Mouse (Mus musculus) left cerebral cortex, postnatal 10 days (tissue): ENCODE measurements at regions not wholly inside any gene's neighbourhood (a gene's known extent, or its start where the extent isn't known, plus 50 kb on each side); places are given as distances from the start of the nearest gene placed in this dataset.

Experiments used
- DNase-seq, 2 experiments: peaks; one replicate each; pipeline ENCODE4 v3.0.0; 2021 to 2022; ENCODE audit warnings: low spot score in 2 of 2, mixed read lengths in 1 of 2; ENCODE audit errors: extremely low spot score in 1 of 2
- intact Hi-C: fragments of 180-260 bp; cut with DNase I; formaldehyde crosslinking; loops from one replicate; pipeline ENCODE4 v1.15.1; 2025

DNA sequence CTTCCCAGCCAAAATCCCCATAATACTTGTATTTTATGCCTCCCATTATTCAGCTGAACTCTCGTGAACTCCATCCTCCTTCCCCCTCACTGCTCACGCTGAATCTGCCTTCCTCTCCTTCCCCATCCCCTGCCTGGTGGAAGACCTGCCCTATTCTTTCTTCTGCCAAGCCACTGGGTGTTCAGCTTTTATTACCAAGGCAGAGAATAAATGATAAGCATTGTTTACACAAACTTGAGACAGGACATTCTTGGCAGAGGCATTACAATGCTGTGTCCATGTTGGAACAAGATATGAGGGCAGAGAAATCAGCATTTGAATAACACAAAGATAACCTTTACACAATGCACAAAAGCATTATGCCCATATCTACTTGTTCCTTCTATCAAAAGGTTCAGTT lies 80.2 kb downstream of the Dhrs2 start:
- DNase-seq = no peak
- intact Hi-C loops = no loop called here

DNA sequence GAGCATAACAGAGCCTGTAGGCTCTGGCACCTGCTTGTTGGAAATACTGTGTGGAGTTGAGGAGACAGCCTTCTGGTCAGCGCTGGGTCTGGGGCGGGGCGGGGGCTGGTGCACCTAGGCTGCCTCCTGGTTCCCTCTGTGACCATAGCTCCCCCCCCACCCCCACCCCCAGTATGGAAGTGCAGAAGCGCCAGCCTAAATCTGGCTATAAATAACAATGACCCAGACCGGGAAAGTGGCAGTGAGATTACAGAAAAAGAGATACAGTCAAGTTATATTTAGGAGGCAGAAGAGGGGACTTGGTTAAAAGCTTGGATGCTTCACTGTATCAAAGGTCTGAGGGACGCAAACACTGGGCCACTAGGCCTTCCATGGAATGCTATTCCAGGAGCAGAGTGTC lies 91.8 kb downstream of the Dhrs2 start:
- intact Hi-C loops = no loop called here
- no peak for DNase-seq

DNA sequence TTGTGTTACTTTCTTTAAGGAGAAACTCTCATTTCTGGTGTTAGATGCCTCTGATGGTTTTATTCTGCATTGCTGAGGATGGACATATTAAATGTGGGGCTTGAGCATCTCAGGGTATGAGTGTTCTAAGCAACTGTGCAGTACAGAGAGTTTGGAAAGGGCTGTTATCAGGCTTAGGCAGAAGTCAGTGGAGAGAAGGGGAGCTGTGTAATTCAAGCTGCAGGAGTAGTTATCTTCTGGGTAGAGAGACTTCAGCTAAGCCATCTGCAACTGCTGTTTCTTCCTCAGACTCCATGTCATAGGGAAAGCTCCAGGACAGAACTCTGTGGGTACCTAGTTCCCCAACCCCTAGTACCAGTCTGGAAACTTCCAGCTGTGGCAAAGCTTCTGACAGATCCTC lies 102.1 kb downstream of the Dhrs2 start:
- intact Hi-C loops = no loop called here
- DNase-seq = no peak

DNA sequence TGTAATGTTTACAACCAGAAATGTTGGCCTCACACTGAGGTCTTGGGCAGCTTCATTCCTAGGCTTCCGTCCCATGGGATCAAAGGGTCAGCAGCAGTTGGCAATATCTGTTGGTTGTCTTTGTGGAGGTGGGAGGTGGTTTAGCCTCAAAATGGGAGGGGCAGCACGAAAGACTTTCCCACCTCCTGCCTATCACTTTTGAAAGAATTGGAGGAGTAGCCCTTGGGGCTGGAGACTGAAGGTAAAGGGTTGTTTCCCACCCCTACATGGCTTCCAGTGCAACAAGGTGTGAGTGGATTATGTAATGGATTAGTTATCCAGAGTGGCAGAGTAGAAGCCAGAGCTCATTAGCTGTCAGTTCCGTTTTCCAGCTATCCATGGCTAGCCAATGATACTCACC lies 102.5 kb downstream of the Dhrs2 start:
- intact Hi-C loops = no loop called here
- no peak for DNase-seq

DNA sequence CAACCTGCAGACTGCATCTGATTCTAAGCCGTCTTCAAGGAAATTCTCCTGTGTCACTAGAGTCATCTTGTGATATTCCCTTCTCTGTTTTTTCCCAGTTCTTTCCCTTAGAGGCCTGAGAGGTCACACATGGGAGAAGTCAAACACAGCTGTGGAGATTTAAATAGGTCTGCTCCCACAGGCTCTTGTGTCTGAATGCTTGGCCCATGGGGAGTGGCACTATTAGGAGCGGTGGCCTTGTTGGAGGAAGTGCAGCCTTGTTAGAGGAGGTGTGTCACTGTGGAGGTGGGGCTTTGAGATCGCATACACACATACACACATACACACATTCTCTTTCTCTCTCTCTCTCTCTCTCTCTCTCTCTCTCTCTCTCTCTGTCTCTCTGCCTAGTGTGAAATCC lies 112.0 kb downstream of the Dhrs2 start:
- no peak for DNase-seq
- intact Hi-C loops = no loop called here

DNA sequence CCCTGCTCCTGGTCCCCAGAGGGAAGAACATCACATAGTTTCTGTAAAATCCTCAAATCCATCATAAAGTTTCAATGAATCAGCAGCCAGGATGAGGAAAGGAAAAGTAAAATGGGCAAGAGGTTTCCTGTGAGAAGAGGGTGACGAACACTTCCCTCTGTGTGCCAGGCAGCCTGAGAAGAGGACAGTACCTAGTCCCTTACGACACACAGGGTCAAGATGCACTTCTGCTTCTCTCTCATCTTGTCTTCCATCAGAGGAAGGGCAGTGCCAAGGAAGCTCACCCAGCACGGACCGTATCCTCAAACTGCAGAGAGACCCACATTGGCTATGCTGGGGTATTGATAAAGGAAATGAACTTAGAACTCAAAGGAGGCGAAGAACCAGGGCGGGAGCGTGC lies 112.5 kb downstream of the Dhrs2 start:
- intact Hi-C loops = no loop called here
- DNase-seq = no peak

DNA sequence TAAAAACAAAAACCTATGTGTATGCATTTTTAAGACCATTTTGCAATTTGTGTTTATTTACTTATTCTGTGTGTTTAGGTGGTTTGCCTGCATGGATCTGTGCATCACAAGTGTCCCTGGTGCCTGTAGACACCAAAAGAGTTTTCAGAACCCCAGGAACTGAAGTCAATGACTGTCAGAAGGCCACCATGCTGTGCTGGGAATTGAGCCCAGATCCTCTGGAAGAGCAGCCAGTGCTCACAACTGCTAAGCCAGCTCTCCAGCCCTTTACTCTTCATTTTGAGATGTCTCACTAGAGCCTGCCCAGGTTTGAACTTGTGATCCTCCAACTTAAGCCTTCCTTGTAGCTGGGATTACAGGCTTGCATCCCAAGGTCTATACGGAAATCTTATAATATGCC lies 113.8 kb downstream of the Dhrs2 start:
- DNase-seq = no peak
- intact Hi-C loops = no loop called here

DNA sequence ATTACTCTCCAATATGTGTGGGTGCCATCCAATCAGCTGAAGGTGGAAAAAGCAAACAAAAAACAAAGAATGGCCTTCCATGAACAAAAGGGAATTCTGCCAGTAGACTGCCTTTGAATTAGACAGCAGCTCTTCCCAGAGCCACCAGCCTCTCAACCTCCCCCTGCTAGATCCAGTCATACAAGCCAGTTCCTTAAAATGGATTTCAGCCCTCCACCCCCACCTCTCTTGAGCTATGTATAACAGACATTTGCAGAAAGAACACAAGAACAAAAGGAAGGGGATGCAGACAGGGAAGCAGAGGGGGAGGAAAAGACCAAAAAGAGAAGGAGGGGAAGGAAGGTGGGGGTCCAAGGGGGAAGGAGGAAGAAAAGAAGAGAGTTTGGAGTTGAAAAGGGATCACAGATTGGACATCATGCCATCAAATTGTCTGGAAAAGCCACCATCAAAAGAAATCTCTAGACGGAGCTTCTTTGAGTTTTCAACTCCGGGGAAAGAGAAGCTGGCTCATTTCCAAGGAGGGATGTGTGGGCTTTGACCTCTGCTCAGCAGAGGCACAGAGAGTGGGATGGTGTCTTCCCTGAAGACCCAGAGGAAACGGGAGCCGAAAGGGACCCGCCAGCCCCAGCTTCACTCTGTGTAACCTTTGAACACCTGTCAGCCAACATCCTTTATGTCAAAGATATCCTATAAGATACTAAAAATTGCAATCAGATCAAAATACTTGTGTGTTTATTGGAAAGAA lies 114.8 kb downstream of the Dhrs2 start:
- intact Hi-C loops = no loop called here

DNA sequence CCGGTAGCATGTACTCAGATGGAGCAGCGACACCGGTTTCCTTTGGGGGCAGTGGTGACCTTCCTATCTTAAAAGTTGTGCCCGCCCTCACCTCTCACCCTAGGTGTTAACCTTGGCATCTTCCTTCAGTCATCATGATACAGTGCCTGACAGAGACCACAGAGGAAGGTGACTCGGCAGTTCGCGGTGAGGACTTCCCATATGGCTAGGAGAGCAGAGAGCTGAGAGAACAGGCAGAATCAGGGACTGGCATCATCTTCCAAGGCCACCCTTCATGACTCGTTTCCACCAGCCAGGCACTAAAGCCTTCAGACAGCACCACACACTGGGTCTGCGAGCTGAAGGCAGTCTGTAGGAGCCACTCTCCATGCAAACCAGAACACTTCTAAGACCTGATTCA lies 116.2 kb downstream of the Dhrs2 start:
- intact Hi-C loops = no loop called here
- DNase-seq = no peak

More for the DNA sequence above, 114.8 kb downstream of the Dhrs2 start:
- DNase-seq = no peak

DNA sequence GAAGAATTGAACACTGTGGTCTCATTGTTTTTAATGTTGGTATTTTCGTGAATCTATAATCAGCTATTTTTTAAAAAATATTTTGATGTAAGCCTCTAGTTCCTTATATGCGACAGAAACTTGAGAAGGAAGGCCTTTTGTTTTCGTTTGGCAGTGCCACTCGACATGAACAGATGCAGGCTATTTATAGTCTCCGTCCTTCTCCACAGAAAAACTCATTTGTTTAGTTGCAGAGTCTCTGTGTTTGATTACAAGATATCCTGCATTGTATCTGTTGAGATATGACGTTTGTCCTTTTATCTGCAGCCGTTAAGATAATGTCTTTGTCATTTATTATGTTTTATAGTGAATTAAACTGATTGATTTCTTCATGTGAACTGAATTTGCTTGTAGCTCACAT lies 116.7 kb downstream of the Dhrs2 start:
- intact Hi-C loops = no loop called here
- DNase-seq = no peak

DNA sequence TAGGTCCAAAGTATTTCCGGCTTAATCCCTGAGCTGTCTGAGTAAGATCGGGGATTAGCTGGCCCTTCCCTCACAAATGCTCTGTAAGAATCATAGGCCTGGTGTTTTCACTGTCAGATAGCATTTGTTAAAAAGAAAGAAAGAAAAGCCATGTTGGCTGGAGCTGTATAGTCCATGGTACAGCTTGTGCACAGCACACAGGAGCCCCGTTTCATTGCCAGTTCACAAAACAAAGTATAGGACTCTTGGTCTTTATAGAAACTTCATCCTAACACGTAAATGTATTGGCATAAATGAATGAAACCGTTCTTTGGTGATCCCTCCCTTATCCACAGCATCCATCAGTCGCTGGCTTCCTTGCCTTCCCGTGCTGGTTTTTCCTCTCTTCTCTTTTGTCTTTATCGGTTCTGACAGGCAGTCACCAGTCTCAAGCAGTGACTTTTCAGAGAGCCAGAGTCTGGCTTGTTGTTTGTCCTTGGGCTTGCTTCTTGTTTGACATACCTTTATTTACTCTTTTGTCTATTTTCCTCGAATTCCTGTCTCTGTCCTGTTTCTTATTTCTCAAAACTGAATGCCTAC lies 117.3 kb downstream of the Dhrs2 start:
- DNase-seq = no peak
- intact Hi-C loops = no loop called here

DNA sequence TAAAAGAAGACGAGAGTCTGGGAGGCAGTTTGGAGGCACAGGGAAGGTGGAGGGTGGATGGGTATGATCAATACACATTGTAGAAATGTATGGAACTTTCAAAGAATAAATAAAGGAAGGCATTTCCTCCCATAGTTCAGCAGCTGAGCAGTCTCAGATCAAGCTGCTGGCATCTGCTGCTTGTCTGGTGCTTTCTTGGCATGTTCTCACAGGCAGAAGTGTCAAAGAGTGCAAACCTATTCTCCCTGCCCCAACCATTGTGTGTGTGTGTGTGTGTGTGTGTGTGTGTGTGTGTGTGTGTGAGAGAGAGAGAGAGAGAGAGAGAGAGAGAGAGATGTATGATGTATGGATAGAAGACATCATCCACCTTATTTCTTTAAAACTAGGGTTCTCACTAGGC lies 121.5 kb downstream of the Dhrs2 start:
- no peak for DNase-seq
- intact Hi-C loops = no loop called here

DNA sequence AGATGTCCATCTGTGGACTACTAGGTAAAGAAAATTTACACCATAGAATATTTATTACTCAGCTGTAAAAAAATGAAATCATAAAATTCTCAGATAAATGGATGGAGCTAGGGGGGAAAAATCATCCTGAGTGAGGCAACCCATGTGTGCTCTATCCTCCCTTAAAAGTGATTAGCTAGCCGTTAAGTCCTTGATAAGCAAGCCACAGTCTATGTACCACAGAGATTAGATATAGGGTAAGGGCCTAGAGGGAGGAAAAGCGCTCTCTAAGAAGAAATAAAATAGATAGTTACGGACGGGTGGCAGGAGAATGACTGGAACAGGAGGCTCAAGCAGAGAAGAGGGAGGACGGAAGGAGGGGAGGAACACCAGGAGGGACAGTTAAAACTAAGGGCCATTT lies 122.1 kb downstream of the Dhrs2 start:
- intact Hi-C loops = no loop called here

DNA sequence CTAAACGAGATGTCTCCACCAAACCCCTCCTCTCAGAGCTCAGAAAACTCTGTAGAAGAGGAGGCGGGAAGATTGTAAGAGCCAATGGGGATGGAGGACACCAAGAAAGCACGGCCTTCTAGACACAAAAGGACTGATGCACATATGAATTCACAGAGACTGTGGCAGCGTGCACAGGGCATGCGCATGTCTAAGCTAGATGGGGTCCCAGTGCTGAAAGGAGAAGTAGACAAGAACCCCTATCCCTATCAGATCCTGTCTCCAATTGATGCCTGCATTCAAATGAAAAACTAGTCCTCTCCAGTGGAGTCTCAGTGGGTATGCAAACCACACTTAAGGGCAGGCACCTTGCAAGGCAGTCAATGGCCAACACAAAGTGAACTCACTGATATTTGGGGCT lies 123.3 kb downstream of the Dhrs2 start:
- intact Hi-C loops = no loop called here
- no peak for DNase-seq

More for the DNA sequence above, 122.1 kb downstream of the Dhrs2 start:
- DNase-seq = no peak

DNA sequence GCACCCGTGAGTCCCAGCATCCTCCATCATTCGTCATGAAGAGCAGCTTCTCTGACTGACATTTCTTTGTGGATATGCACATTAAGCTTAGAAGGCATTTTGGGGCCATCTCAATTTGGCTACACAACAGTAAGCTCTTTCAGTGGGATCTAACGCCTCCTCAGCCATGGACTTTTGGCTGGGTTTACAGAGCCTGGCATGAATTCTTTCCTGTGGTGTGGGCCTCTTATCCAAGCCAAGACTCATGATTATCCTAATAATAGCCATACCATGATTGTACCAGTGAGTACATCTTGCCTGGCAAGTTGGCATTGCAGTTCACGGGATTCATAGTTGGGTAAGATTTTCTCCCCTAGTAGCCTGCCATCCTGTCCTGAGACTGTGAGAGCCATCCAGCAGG lies 126.3 kb downstream of the Dhrs2 start:
- intact Hi-C loops = no loop called here
- DNase-seq = no peak

DNA sequence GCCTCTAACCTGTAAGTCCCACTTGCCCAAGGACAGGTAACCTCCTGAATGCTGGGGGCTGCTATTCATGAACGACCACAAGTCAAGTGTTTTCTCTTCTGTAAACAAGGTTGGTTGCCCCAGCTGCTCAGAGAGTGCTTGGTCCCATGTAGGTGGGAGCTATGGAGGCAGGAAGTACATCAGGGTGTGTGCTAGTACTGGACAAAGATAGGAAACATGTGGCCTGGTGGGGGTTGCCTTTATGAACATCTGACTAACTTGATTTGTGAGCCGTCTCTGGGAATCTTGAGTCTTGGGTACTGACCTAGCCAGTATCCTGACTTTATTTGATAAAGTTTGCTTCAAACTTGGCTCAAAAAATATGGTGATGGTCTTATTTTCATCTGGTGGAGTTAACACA lies 121.3 kb upstream of the Dhrs4 start:
- no peak for DNase-seq

DNA sequence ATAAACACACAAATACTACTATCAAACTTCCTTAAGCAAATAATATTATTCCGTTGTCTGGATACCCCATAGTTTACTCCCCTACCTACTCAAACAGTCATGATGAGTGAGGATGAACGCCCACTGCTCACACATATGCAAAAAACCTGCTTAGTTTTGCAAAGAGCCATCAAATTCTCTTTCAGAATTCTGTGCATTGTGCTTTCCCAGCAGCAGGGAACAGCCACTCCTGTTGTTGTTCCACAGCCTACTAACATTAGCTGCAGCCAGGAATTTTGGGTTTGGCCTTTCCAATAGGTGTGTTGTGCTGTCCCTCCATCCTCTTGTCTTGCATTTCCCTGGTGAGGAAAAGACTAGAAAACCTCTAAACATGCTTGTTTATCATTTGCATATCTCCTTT lies 120.1 kb upstream of the Dhrs4 start:
- intact Hi-C loops = no loop called here
- DNase-seq = no peak

More for the DNA sequence above, 121.3 kb upstream of the Dhrs4 start:
- intact Hi-C loops = no loop called here

DNA sequence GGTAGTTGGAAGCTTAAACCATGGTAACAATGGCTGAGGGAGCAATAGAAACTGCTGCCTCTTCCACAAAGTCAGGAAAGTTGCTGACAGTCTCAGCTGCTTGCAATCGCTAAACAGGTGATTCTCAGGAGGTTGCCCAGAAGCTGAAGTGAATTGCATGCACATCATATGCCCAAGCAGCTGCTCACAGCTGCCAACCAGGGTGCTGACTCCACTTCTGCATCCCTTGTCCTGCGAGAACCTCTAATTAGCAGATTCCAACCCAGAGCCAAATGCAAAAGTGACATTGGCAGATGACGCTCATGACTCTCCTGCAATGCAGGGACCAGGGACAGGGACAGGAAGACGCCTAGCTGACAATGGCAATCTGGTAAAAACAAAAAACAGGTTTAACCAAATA lies 116.2 kb upstream of the Dhrs4 start:
- intact Hi-C loops = no loop called here

DNA sequence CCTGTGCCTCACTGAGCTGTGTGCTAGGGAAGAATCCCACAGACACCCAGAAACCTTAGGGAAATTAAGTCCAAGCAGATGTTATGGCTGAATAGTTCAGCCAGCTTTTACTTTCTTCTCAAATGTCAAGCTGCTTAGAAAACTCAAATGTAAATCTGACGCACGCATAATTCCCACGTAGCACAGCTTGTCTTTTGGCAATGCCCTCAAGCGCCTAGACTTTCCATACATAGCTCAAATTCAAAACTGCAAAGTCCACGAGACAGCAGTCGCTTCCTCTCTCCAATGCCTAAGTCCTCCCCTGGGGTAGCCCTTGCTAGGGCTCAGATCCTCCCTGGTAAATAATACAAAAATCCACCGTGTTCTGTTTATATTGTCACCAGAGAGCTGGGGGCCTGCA lies 115.8 kb upstream of the Dhrs4 start:
- intact Hi-C loops = no loop called here
- DNase-seq = no peak

More for the DNA sequence above, 116.2 kb upstream of the Dhrs4 start:
- DNase-seq = no peak

DNA sequence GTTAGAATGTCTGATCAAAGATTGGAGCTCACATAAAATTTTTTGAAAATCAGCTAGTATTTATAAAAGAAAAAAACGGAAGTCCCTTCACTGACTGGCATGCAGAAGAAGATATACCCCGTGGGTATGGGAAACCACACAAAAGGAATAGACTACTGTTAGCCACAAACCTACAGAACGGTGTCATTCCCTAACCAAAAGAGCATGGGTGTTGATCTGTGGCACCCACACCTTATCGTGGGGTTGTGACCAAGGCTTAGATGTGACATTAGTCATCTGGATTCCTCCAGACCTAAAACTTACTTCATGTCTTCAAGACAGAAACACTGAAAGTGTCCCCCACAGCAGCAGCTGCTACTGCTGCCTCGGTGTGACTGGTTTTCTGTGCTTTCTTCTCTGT lies 108.2 kb upstream of the Dhrs4 start:
- intact Hi-C loops = no loop called here

DNA sequence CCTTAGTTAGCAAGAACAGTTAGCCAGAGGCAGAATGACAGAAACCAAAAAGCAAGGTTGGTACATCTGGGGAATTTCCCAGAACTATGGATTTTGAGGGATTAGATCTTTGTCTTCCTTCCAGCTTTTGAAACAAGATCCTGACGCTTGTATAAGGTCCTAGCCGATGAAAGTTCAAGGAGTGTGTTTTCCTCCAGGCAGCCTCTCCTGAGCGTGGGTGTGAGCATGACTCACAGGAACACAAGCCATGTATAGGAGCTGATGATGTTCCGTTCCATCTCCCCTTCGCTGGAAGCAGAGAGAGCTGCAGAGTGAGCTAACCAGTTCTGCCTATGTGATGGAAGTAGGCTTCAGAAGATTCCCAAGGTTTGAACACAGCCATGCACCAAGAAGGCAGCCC lies 105.6 kb upstream of the Dhrs4 start:
- intact Hi-C loops = no loop called here
- DNase-seq = no peak

More for the DNA sequence above, 108.2 kb upstream of the Dhrs4 start:
- no peak for DNase-seq
